Mouse (Mus musculus) spleen, postnatal 14 days (tissue): Measurements from ENCODE around the gene Acvr1.
A peak's percentile ranks its signal among the peaks of the same experiment; 100 is the strongest.

Experiments
- DNase-seq, 2 experiments: peaks; one replicate each; pipeline ENCODE4 v3.0.0; 2021 to 2022; ENCODE audit warnings: low spot score in 2 of 2

Acvr1 gene

DNA sequence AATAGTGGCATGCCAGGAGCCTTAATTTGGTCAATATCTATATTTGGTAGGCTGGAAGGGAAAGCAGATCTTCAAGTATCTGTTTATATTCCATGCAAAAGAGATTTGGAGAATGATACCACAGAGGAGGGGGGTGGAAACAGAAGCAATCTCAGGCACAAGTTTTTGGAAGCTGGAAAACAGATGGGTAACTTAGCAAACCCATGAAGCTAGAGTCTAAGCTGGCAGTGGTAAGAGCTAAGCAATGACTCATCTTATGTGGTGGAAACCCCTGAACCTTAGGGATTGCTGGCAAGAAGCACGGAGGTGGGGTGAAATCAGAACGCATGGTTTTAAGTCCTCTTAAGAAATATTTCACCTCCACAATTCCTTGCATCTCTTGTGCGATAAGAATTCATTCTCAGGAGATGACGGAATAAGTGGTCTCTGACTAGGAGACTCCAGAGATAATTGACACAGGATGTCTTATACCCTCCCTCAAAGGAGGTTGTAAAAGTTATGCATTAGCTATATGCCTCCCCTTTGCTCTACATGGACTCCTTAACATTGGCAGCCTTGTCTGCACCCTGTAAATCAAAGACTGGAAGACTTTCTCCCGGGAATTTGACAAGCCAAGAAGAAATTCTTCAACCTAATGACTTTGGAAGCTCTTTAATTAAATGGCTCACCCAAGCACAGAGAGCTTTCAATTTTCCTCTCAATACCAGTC lies 157.9 kb downstream of the Acvr1 start:
- no peak for DNase-seq

DNA sequence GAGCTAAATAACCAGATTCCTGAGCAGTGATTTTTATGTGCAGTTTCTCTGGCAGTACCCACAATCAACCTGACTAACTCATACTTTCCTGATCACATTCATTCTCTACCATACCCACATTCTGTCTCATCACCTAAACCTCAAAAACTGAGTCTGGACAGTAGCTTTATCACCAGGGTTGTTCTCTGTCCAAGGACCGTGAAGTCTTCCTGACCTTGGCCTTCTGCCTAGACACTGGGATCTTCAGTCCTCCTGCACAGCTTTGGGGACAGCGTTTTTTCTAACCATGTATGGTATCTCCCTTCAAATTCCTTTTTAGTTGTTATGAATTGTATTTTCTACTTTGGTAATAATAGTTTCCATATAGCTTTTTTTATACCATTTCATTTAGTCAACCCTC lies 163.5 kb downstream of the Acvr1 start:
- DNase-seq, result no peak

DNA sequence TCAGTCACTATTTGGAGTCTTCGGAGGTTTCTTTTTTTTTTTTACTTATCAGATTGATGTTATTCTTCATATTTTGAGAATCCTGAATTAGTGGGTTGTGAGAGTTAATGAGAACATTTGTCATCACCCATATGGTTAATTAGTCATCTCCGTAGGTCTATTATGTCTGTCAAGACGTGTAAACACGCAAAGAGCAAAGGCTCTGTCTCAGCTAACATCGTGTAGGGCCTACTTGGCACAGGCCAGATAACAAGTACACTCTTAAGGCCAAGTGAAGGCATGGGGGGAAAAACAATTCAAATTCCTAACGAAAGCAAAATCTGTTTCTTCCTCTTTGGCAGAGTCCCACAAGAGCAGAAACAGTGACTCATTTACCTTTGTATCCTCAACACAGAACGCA lies 178.4 kb downstream of the Acvr1 start:
- DNase-seq, result no peak

DNA sequence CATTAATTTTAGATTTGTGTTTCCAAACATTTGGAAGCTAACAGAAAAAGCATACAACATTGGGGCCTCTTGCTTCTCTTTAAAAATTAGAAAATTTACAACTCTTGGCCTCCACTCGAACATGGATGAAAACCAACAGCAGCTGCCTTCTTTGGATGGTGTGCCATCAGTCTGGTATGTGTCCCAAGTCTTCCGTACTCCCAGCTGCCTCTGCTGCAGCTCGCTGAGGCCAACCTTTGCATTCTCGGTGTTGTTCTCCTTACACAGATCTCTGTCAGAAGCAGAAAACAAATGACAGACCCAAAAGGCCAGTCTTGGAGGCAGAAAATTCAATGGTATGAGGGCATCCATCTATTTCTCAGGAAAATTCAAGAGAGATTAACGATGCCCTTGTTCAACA lies 186.9 kb downstream of the Acvr1 start:
- DNase-seq, result no peak

DNA sequence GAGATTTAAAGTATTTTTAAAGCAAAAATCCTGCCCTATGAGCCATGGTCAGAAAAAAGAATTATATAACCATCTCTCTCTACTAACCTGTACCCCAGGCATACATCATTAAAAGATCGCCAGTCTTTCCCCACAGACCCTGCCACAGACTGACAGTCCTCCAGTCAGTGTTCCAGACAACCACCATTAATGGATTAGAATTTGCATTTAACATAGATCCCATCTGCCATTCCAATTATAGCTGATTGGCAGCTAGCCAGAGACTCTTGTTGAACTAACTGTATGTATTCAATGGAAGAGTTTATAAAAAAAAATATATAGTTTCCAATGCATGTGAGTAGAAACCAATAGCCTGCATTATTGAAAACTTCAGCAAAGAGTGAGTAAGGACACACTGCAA lies 187.5 kb downstream of the Acvr1 start:
- DNase-seq, result no peak

DNA sequence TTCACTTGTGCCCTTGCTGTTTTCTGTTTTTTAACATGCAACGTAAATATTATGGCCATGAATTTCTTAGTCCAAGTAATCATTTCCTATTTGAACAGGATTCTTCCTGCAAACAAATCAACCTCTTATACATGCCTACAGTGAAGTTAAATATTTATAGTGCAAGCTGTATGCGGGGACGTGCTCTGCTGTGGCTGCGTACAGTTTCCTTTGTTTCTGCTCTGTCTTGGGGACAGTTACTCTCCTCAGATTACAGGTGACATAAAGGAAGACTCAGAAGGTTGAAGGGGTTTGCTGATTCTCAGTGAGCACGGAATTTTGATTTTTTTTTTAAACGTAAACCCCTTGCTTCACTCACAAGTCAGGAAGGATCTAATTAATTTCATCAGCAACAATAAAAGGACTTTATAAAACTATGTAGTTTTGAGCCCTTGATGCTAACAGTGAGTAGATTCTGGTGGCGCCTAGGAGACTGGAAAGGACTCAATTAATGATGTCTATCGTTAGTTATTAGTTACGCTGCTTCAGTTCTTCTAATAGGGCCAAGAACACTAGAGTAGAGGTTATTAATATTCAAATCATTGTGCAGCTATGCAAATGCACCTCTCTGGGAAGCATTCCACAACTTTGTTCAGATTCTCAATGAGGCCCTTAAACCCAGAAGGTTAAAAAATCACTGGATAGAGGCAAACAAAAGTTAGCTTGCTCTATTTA lies 189.4 kb downstream of the Acvr1 start:
- no peak for DNase-seq

DNA sequence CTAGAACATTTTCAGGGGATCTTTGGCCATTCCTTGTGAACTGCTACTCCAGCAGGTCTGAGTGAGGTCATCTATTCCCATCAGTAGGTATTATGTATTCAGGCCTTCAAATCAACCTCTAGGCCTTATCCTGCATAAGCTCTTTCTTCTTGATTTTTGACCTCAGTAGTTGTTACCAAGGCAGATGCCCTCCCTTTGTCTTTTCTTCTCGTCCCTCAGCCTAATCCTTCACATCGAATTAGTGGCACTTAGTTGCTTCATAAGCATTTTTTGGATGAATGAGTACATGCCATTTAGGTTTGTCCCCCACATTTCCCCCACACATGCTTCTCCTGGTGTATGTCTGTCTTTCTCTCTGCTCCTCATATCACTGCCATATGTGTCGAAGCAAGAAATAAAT lies 200.8 kb downstream of the Acvr1 start:
- DNase-seq, result no peak

DNA sequence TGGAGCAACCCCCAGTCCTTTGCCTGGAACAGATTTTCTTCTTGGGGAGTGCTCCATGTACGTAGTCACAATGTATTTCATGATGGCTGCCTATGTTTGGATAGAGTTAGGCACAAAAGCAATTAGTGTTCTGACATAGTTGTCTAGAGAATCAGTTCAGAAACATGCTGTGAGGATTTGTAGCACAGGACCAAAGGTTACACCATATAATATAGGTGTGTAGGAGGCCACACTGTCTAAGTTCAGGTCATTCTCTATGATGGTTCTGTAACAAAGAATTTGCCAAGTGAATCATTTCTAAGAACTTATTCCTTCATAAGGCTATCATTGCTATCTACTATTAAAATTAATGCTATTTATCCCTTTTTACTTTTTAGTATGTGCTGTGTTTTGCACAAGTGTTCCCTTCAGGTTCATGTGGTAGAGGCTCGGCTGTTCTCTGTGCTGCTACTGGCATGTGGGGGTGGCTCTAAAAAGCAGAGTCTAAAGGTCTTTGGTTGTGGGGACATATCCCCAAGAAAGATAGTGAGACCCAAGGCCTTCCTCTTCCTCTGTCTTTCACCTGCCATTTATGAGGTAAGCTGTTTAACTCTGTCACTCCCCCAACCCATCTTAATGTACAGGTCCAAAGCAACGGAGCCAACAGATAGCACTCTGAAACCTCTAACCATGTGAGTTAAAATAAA lies 205.5 kb downstream of the Acvr1 start:
- DNase-seq, result no peak

DNA sequence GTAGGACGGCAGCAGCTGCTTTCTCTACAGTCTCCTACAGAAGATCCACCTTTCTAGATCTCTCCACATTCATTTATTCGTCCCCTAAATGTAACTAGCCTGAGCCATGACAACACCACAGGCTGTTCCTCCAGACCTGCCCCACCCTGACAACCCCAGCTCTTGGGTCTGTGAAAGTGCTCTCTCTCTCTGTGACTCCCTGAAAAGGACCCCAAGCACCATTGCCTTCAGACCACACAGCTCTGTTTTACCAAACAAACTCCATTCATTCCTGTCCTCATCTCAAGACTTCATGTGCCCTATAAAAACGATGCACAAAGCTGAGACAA lies 208.9 kb downstream of the Acvr1 start:
- DNase-seq, result no peak

DNA sequence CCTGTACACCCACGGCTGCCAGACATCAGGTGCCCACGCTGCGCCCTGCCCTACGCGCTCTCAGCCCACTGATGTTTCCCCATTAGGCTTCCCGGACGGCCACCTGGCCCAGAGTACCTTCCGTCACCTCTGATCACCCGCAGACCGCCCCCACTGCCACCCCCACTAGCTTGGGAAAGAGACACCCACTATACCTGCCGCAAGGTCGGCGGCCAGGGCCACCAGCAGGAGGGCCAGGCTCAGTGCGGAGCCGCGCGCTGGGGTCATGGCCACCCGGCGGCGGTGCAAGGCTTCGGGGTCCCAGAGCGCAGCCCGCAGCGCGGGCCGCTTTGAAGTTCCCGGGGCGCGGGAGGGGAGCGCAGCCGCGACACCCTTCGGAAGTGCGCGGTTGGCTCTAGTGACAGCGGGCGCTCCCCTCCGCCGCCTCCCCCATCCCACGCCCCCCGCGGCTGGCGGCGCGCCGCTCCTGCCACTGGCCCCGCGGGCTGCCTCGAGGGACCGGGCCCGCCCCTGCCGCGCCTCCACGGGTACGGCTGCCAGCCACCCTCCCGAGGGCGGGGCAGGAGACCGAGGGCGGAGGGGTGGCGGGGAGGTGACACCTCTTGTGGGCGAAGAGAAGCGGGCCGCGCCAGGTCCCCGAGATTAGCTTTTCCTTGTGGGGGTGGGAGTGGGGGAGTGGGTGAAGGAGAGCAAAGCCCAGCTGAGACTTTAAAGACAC lies 209.4 kb downstream of the Acvr1 start, which contains the start of gene Acvr1c:
TSS of gene Acvr1c (minus strand) at position 482 of the 718 bp plus-strand sequence.
- peak in 1 of 2 experiments; percentile 1 for DNase-seq

DNA sequence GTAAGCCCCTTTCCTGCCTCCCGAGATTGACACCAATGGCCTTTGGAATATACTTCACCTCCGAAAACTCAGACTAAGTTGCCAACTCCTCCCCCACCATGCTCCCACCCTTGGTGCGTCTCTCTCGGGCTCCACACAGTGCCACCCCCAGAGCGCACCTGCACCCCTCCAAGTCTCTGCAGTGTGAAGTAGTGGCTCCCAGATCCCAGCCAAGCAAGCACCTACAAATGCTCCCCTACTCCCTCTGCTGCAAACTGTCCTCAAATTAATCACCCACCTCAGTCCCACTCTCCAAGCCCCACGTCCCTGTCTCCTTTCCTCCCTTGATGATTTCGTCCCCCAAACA lies 209.9 kb downstream of the Acvr1 start:
- DNase-seq, result no peak

DNA sequence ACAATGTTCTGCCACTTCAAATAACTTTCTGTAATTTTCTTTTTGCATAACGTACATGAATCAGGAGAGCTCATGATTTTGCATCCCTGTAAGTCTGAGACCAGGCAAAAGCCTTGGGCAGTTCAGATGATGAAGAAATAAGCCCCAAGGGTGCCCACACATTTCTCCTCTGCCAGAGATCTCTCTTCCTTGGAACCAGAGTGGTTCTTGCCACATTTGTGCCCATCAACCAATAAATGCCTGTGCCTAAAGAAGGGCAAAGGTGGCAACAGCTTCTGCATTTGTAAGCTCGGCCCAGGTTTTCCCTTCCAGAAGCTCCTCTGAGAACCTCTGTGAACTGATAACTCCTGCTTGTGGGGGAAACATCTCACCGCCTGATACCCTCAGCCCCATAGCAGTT lies 212.6 kb downstream of the Acvr1 start:
- DNase-seq, result no peak

DNA sequence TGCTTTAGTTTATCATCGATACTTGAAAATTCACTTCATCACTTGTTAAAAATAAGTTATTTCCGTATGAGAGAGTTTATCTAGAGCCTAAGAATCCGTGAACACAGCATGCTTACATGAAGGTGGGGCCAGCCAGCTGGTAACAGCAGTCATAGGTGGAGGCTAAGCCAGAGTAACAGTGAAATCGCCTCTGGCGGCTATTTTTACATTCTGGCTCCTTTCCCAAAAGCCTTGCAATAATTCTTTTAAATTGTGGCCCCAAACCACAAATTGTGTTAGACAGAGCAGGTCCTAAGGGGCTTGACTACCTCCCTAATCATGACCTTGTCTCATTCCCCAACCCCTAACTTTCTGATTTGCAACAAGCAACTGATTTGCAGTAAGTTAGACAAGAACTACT lies 214.1 kb downstream of the Acvr1 start:
- no peak for DNase-seq

DNA sequence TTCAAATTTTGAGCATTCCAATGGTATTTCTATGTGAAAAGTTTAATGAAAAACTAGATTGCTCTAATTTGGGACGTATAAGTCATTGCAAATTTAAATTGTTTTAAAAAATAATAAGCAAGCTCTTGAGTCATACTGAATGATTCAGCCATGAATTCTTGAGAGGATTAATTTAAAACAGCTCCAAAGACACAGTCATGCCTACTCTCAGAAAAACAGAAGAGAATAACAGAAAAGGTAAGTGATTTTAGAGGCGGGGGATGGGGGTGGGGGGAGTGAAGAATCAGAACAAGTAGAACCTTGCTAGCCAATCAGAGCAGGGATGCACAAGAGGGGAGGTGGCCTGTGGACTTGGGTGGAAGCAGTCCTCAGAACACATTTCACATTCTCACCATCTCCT lies 216.3 kb downstream of the Acvr1 start:
- DNase-seq, result no peak
